Mouse (Mus musculus): ENCODE measurements around the gene Foxp2. TPM values are rescaled to one million over a fixed set of nuclear protein-coding genes. Genes with fewer than 3 reads are reported as not detected.

The Foxp2 gene
- polyA plus RNA-seq, 1 experiment from 2014 or later = 20.4 TPM

GRCm38 (mm10) chr6:15299279-15299678, 398.1 kb downstream of the Foxp2 start:
- Histone ChIP-seq H3K27ac (ENCODE audit: low read depth, low read length) (no peak overlapping the region), H3K4me1 (ENCODE audit: control insufficient read depth, insufficient read depth, low read length) (no peaks in the 10 kb centered on the region), H3K9ac (replicated peaks; ENCODE audit: low read depth, low read length) (no peak overlapping the region), H3K9me3 (ENCODE audit: control insufficient read depth, low read length) (no peaks in the 10 kb centered on the region), H3K4me3 (ENCODE audit: low read depth, low read length) (no peak overlapping the region), H3K4me2 (ENCODE audit: low read depth, low read length) (no peak overlapping the region), H3K36me3 (ENCODE audit: control insufficient read depth, insufficient read depth, low read length) (no peaks in the 10 kb centered on the region), H3K27me3 (ENCODE audit: control insufficient read depth, insufficient read depth, low read length) (no peaks in the 10 kb centered on the region)
- ATAC-seq (ENCODE audit: low read depth) = peak; percentile 70; the same call in 1 of the 2 replicates
- 37% methylated on average over 1 of the region's 1 CpGs for WGBS

GRCm38 (mm10) chr6:15310671-15311070, 409.5 kb downstream of the Foxp2 start:
- no peak overlapping the region for H3K27ac ChIP-seq (ENCODE audit: low read depth, low read length)
- no peak overlapping the region for H3K9ac ChIP-seq (replicated peaks; ENCODE audit: low read depth, low read length)
- H3K4me3 ChIP-seq (ENCODE audit: low read depth, low read length) = no peak overlapping the region
- 38% methylated on average over 5 of the region's 5 CpGs for WGBS
- ATAC-seq (ENCODE audit: low read depth) = no peak
- no peak overlapping the region for H3K4me2 ChIP-seq (ENCODE audit: low read depth, low read length)
- H3K36me3 ChIP-seq (ENCODE audit: control insufficient read depth, insufficient read depth, low read length) = no peaks in the 10 kb centered on the region
- H3K27me3 ChIP-seq (ENCODE audit: control insufficient read depth, insufficient read depth, low read length) = no peaks in the 10 kb centered on the region
- no peaks in the 10 kb centered on the region for H3K9me3 ChIP-seq (ENCODE audit: control insufficient read depth, low read length)
- no peaks in the 10 kb centered on the region for H3K4me1 ChIP-seq (ENCODE audit: control insufficient read depth, insufficient read depth, low read length)

DNA sequence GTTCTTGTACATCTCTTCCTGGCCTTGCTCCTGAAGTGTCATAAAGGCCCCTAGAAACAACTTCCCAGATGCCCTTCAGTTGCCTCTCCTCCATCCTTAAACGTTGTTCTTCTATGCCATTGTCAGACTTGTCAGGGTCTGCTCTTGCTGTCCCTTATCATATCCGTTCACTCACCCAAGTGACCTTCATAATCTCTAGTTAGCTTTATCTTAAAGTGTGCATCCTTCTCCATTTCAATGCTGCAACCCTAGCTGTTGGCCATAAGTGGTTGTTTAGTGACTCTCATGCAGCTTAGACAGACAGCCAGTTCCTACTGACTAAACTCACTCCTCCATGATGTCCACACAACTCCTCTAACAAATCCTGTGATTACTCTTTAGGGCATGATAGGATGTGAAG, 415.8 kb downstream of the Foxp2 start:
- ATAC-seq (ENCODE audit: low read depth) = no peak
- H3K27me3 ChIP-seq (ENCODE audit: control insufficient read depth, insufficient read depth, low read length) = no peaks in the 10 kb centered on the region
- H3K9ac ChIP-seq (replicated peaks; ENCODE audit: low read depth, low read length) = no peak overlapping the region
- H3K4me3 ChIP-seq (ENCODE audit: low read depth, low read length) = no peak overlapping the region
- H3K4me1 ChIP-seq (ENCODE audit: control insufficient read depth, insufficient read depth, low read length) = no peaks in the 10 kb centered on the region
- H3K36me3 ChIP-seq (ENCODE audit: control insufficient read depth, insufficient read depth, low read length) = no peaks in the 10 kb centered on the region
- no peak overlapping the region for H3K4me2 ChIP-seq (ENCODE audit: low read depth, low read length)
- 88% methylated on average over 2 of the region's 2 CpGs for WGBS
- no peak overlapping the region for H3K27ac ChIP-seq (ENCODE audit: low read depth, low read length)
- H3K9me3 ChIP-seq (ENCODE audit: control insufficient read depth, low read length) = no peaks in the 10 kb centered on the region

- ATAC-seq (ENCODE audit: low read depth) = no peak
- no peaks in the 10 kb centered on the region for H3K27me3 ChIP-seq (ENCODE audit: control insufficient read depth, insufficient read depth, low read length)
- no peak overlapping the region for H3K27ac ChIP-seq (ENCODE audit: low read depth, low read length)
- 90% methylated on average over 2 of the region's 2 CpGs for WGBS
- H3K4me2 ChIP-seq (ENCODE audit: low read depth, low read length) = no peak overlapping the region
- H3K4me1 ChIP-seq (ENCODE audit: control insufficient read depth, insufficient read depth, low read length) = no peaks in the 10 kb centered on the region
- H3K9ac ChIP-seq (replicated peaks; ENCODE audit: low read depth, low read length) = no peak overlapping the region
- no peaks in the 10 kb centered on the region for H3K36me3 ChIP-seq (ENCODE audit: control insufficient read depth, insufficient read depth, low read length)
- no peak overlapping the region for H3K4me3 ChIP-seq (ENCODE audit: low read depth, low read length)
- H3K9me3 ChIP-seq (ENCODE audit: control insufficient read depth, low read length) = no peaks in the 10 kb centered on the region
Measured at GRCm38 (mm10) chr6:15318343-15318742, 417.2 kb downstream of the Foxp2 start.

GRCm38 (mm10) chr6:15321551-15321974, 420.4 kb downstream of the Foxp2 start:
- Histone ChIP-seq H3K4me1 (ENCODE audit: control insufficient read depth, insufficient read depth, low read length) (no peaks in the 10 kb centered on the region), H3K36me3 (ENCODE audit: control insufficient read depth, insufficient read depth, low read length) (no peaks in the 10 kb centered on the region), H3K9ac (replicated peaks; ENCODE audit: low read depth, low read length) (no peak overlapping the region), H3K4me3 (ENCODE audit: low read depth, low read length) (no peak overlapping the region), H3K9me3 (ENCODE audit: control insufficient read depth, low read length) (no peaks in the 10 kb centered on the region), H3K27me3 (ENCODE audit: control insufficient read depth, insufficient read depth, low read length) (no peaks in the 10 kb centered on the region), H3K4me2 (ENCODE audit: low read depth, low read length) (no peak overlapping the region), H3K27ac (ENCODE audit: low read depth, low read length) (no peak overlapping the region)
- WGBS = 82% methylated on average over 2 of the region's 2 CpGs
- no peak for ATAC-seq (ENCODE audit: low read depth)

DNA sequence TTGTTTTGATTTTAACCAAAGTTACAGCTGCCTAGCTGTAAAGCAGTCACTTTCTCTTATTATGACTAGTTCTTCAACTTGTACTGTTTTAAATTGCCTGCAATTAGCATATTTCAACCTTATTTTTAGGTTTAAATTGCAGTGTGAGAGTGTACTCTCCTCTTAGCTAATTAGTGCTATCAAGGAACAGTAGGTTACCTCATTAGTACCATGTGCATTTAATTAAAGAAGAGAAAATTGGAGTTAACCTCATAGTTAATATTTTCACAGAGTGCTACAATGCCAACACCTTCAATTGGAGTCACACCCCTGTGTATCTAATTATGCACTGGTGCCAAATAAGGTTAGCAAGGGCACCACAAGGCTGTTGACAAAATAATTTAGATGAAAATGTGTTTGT, 421.9 kb downstream of the Foxp2 start:
- Histone ChIP-seq H3K36me3 (ENCODE audit: control insufficient read depth, insufficient read depth, low read length) (no peaks in the 10 kb centered on the region), H3K4me3 (ENCODE audit: low read depth, low read length) (no peak overlapping the region), H3K9me3 (ENCODE audit: control insufficient read depth, low read length) (no peaks in the 10 kb centered on the region), H3K4me1 (ENCODE audit: control insufficient read depth, insufficient read depth, low read length) (no peaks in the 10 kb centered on the region), H3K27me3 (ENCODE audit: control insufficient read depth, insufficient read depth, low read length) (no peaks in the 10 kb centered on the region), H3K9ac (replicated peaks; ENCODE audit: low read depth, low read length) (no peak overlapping the region), H3K27ac (ENCODE audit: low read depth, low read length) (no peak overlapping the region), H3K4me2 (ENCODE audit: low read depth, low read length) (no peak overlapping the region)
- no peak for ATAC-seq (ENCODE audit: low read depth)

- no peak overlapping the region for H3K4me3 ChIP-seq (ENCODE audit: low read depth, low read length)
- no peak overlapping the region for H3K9ac ChIP-seq (replicated peaks; ENCODE audit: low read depth, low read length)
- H3K27me3 ChIP-seq (ENCODE audit: control insufficient read depth, insufficient read depth, low read length) = no peaks in the 10 kb centered on the region
- H3K4me1 ChIP-seq (ENCODE audit: control insufficient read depth, insufficient read depth, low read length) = no peaks in the 10 kb centered on the region
- H3K27ac ChIP-seq (ENCODE audit: low read depth, low read length) = no peak overlapping the region
- no peaks in the 10 kb centered on the region for H3K9me3 ChIP-seq (ENCODE audit: control insufficient read depth, low read length)
- no peak overlapping the region for H3K4me2 ChIP-seq (ENCODE audit: low read depth, low read length)
- ATAC-seq (ENCODE audit: low read depth) = no peak
- H3K36me3 ChIP-seq (ENCODE audit: control insufficient read depth, insufficient read depth, low read length) = no peaks in the 10 kb centered on the region
- 79% methylated on average over 3 of the region's 3 CpGs for WGBS
Measured at GRCm38 (mm10) chr6:15347705-15348104, 446.6 kb downstream of the Foxp2 start.

- Histone ChIP-seq H3K4me2 (ENCODE audit: low read depth, low read length) (no peak overlapping the region), H3K9ac (replicated peaks; ENCODE audit: low read depth, low read length) (no peak overlapping the region), H3K27ac (ENCODE audit: low read depth, low read length) (no peak overlapping the region), H3K27me3 (ENCODE audit: control insufficient read depth, insufficient read depth, low read length) (no peaks in the 10 kb centered on the region), H3K4me1 (ENCODE audit: control insufficient read depth, insufficient read depth, low read length) (no peaks in the 10 kb centered on the region), H3K36me3 (ENCODE audit: control insufficient read depth, insufficient read depth, low read length) (no peaks in the 10 kb centered on the region), H3K4me3 (ENCODE audit: low read depth, low read length) (no peak overlapping the region), H3K9me3 (ENCODE audit: control insufficient read depth, low read length) (no peaks in the 10 kb centered on the region)
- WGBS = 86% methylated on average over 4 of the region's 4 CpGs
- ATAC-seq (ENCODE audit: low read depth) = no peak
Measured at GRCm38 (mm10) chr6:15355852-15356251, 454.7 kb downstream of the Foxp2 start.

- ATAC-seq (ENCODE audit: low read depth) = no peak
- WGBS = 49% methylated on average over 8 of the region's 8 CpGs
Measured at GRCm38 (mm10) chr6:15370281-15370680, 469.1 kb downstream of the Foxp2 start.

GRCm38 (mm10) chr6:15370827-15371226, 469.7 kb downstream of the Foxp2 start:
- Histone ChIP-seq H3K4me1 (ENCODE audit: control insufficient read depth, insufficient read depth, low read length) (0 out of 2 replicates have a peak, but pooled peaks cover 3% of the 10 kb centered on the region), H3K9me3 (ENCODE audit: control insufficient read depth, low read length) (no peaks in the 10 kb centered on the region), H3K9ac (replicated peaks; ENCODE audit: low read depth, low read length) (no peak overlapping the region), H3K4me3 (ENCODE audit: low read depth, low read length) (no peak overlapping the region), H3K4me2 (ENCODE audit: low read depth, low read length) (no peak overlapping the region), H3K36me3 (ENCODE audit: control insufficient read depth, insufficient read depth, low read length) (no peaks in the 10 kb centered on the region), H3K27me3 (ENCODE audit: control insufficient read depth, insufficient read depth, low read length) (no peaks in the 10 kb centered on the region), H3K27ac (ENCODE audit: low read depth, low read length) (no peak overlapping the region)
- WGBS = 85% methylated on average over 4 of the region's 4 CpGs
- ATAC-seq (ENCODE audit: low read depth) = no peak

More at GRCm38 (mm10) chr6:15370281-15370680, 469.1 kb downstream of the Foxp2 start:
- no peaks in the 10 kb centered on the region for H3K27me3 ChIP-seq (ENCODE audit: control insufficient read depth, insufficient read depth, low read length)
- H3K4me1 ChIP-seq (ENCODE audit: control insufficient read depth, insufficient read depth, low read length) = 0 out of 2 replicates have a peak, but pooled peaks cover 3% of the 10 kb centered on the region
- H3K9me3 ChIP-seq (ENCODE audit: control insufficient read depth, low read length) = no peaks in the 10 kb centered on the region
- no peak overlapping the region for H3K4me2 ChIP-seq (ENCODE audit: low read depth, low read length)
- H3K36me3 ChIP-seq (ENCODE audit: control insufficient read depth, insufficient read depth, low read length) = no peaks in the 10 kb centered on the region
- no peak overlapping the region for H3K27ac ChIP-seq (ENCODE audit: low read depth, low read length)
- no peak overlapping the region for H3K9ac ChIP-seq (replicated peaks; ENCODE audit: low read depth, low read length)
- H3K4me3 ChIP-seq (ENCODE audit: low read depth, low read length) = no peak overlapping the region

All from neural tube, embryonic 14.5 days (tissue).